Mouse (Mus musculus) embryo, embryonic 11 days (tissue): ENCODE measurements around the gene Dydc1.

Source experiments
- DNase-seq: peaks from one replicate; pipeline ENCODE4 v3.0.0-alpha.2; 2015

The Dydc1 gene

DNA sequence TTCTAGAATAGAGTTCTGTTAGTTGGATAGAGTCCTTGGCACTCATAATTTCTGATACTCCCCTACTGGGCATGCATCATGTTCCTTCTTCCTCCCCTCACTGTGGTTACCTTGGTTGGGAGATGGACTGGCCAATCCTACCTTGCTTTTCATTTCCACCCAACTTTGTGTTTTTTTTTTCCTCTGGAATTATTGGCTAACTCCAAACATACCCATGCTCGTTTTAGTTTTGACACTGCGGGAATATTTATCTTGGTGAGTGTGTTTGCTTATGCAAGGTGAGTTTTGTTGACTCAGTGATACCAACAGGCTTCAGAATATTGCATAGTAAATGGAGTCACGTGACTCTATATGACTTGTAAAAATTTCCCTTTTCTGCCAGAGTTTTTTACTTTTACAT is 28.0 kb downstream of the Dydc1 start:
- DNase-seq: no peak

DNA sequence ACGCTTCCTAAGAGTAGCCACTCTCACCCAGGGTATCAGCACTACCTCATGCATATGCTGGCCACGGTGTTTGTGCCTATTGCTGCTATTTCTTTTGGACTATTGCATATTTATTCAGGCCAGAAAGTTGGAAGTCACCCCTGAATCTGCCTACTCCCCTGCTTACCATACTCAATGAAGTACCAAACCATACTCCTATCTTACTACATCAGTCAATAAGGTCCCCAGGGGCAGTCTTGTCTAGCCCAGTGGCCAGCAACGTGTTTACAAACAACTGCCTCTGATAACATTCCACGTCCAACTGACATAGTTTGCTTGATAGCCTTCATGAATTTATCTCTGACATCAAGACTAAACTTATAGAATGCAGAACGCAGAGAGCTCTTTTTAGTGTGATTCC is 28.5 kb downstream of the Dydc1 start:
- DNase-seq: no peak

DNA sequence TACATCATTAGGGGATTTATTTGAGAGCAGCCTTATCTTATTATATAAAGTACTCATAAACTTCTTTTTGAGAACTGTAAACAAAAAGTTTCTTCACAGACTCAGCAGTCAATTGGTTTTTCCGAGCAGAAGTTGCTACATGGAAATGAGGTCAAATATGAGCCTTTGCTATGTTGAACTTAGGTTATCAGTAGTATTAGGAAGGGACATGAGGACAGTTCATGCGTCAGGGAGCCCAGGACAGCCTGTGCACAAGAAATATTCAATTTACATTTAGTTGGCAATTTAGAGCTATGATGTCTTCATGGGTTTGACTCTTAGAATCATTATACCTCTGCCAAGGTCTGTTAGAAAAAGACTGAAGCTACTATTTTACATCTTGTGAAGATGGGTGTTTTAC is 29.6 kb downstream of the Dydc1 start:
- no peak for DNase-seq

DNA sequence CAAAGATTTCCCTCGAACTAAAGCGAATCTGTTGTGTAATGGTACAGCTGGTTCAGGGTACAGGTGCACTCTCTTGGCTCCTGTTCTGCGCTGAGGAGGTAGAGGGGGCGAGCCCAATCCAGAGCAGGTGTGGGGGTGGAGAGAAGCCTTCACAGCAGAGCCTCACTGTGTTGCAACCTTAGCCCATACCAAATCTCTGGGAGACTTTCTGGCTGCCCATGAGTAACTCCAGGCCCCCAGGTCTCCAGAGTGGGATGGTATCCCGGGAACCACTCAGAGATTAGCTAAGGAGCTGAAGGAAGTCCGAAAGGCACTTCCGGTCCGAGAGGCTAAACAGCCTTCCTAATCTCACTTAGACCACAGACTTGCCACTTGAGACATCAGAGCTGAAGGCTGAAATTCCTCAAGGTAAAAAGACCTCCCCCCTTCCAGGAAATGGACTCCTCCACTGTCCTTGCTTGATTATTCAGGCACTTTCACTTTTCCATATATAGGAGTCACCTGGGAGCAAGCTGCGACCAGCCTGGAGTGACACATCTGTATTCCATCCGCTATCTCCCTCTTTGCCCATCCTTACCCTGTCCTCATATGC is 32.2 kb downstream of the Dydc1 start, which contains the start of gene Mat1a:
TSS of gene Mat1a (plus strand) at position 183 of the 592 bp plus-strand sequence.
- DNase-seq: no peak

DNA sequence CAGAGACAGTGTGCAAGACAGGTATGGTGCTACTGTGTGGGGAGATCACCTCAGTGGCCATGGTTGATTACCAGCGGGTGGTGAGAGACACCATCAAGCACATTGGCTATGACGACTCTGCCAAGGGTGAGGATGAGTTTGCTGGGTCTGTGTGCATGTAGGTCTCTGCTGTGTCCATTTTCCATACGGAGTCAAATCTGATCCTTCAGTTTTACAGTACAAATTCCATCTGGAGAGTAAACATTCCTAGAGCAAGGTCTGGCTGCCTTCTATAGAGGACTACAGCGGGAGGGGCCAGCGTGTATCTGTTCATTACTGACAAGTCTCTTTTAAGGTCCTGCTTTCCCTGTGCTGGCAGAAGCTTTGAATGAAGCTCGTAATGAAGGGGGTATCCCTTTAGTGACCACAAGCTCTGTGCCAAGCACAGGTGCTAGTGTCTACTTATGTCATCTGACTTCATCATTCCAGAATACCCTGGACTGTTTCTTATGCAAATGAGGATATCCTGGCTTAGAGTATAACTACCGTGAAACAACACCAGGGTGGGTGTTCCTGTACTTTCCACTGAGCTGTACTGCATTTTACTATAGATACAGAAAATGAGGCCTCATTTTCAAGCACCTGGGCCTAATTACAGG is 38.4 kb downstream of the Dydc1 start:
- no peak for DNase-seq

DNA sequence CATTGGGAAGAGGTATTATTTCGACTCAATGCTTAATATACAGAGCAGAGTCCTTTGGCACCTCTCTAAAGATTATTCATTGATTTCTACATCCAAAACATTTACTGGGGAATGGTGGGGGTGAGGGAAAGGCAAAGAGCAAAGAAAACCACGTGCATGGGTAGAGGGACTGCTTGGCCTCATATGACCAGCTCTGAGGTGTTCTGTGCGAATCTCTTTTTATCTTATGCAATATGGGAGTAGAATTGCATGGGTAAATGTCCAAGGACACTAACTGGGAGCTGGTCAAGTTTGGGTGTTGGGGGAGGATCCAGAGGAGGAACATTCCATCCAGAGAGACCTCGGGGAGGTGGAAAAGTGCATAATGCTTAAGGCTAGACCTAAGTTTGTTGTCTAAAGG is 40.2 kb downstream of the Dydc1 start:
- DNase-seq: no peak

DNA sequence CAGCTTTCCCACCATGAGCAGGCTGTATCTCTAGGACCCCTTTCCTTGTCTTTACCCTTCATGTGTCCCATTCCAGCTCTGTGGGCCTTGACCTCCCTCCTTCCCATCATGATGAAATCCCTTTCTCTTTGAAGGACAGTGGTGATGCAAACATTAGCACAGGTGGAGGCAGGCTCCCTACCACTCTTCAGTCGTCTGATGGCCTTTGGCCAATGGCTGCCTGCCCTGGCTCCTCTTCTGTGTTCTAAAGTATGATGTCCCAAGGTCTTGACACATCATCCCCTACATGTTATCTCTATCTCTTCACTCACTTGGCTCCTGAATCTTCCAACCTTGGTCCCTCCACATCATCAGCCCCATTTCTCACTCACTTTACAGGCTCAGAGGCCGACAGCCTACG is 43.6 kb downstream of the Dydc1 start:
- no peak for DNase-seq

DNA sequence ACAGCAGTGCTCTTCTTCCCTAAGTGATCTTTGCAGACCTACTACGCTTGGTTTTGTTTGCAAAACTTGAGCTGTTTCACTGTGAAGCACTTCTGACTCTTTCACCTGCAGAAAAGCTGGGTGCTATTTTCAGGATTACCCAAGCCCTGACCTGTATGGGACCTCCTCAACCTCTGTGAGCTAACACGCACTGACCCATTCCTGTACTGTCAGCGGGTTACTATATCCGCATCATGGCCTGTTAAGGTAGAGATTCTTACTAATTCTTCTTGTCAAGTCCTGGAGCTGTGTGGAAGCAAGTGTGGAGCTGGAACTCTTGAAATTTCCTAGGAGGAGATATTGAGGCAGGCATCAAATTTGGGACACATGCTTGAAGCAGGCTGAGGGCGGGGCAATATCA is 52.0 kb downstream of the Dydc1 start:
- no peak for DNase-seq

DNA sequence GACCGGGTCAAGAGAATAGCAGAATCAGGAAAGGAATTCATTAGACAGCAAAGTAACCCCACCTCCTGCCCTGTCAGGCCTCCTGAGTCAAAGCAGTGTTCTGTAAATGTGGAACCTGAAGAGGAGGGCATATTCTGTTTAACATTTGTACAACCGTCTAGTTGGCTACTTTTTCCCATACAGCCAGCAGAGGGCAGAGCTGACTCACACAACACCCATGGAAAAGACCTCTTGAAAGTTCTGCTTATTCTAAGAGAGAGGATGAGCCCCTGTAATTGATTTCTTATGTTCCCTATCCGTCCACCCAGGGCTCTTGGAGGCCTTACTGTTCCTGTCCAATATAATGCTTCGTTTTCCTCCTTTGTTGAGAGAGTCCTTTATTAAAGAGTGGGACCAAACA is 55.3 kb downstream of the Dydc1 start:
- DNase-seq: peak; percentile 50

DNA sequence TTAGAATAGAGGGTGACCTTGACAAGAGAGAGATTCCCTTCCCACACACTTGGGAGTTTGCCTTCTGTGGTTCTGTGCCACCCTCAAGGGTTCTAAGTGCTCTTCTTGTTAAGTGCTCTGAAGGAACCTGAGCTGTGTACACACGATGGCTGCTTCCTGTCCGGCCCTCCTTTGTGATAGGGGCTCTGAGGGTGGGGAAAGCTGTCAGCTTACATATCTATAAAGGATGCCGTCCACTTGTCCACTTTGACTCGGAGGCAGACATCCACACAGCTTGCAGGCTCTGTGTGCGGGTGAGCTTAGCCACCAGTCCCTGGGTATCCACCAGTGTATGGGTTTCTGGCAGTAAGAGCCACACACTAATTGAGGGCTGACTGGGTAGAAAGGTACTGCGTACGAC is 58.8 kb downstream of the Dydc1 start, which contains the start of gene Sftpa1:
TSS of gene Sftpa1 (plus strand) at position 243 of the 400 bp plus-strand sequence.
- no peak for DNase-seq

DNA sequence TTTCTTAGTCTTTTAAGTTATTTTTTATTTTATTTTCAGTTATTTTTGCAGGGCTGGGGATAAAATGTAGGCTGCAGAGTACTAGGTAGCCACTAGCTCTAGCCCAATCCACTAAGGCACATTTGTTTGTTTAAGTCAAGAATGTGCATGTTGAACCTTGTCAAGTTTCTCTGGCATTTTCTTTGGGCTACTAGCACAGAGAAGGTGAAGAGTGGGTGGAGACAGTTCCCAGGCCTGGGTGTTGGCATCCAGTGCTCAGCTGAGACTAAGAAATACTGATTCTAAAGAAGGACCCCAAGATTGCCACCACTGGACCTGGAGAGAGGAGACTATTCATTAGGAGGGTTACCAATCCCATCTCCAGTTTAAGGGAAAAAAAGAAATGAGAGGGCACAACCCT is 64.3 kb downstream of the Dydc1 start:
- DNase-seq: no peak

DNA sequence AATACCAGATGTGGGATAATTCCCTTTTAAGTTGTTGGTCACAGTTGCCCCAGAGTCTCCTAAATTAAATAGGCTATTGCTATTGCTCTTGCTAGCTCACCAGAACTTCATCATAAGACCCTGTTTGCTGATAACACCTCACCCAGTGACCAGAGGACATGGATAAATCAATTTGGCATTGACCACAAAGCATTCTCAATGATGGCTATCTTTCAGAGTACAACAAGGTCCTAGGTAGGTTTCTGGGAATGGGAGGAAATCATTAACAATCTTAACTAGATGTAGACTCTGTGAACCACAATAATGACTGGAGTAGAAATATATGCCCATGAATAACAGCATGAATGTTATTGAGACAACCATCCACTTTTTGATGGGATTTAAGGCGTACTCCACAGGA is 68.0 kb downstream of the Dydc1 start:
- DNase-seq: no peak
